Comparison of ENCODE assay signal across 8 mouse cellular contexts in the genomic region with DNA sequence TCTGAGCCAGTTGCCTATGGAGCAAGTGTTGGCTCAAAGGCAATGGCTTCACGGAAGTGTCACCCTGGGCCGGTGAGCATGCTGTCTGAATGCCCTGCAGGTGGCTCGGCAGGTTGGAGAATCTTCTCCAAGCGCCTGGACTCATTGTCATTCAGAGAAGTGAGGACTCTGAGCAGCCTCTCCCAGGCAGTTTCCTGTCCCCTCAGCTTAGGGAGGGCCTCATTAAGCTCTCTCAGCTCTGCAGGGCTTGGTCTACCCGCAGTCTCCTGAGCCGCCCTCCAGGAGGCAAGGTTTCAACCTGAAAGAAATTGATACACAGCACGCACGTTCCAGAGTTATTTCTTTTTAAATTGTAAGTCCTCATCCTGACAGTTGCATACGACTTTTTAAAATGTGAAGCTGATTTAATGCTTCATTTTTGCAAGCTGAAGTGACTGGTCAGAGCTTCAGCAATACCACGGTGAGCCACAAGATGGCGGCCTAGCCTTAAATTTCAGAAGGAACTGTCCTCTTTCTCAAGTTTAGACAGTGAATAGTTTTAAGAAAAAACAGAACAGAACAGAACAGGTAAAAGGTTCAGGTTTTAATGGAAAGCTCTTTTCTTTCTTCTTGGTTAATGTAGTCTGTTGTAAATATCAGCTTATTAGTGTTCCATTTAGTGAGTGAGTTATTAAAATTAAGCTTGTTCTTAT. TPM values are rescaled to one million over a fixed set of nuclear protein-coding genes. Genes with fewer than 3 reads are reported as not detected.
DNase-seq lines count a peak whose midpoint lies in the region; ATAC-seq lines count a peak whose summit lies in the region.

No protein-coding gene starts in this region.

- ATAC-seq in heart, embryonic 16.5 days (replicated peaks; ENCODE audit: extremely low read depth, insufficient read depth, low FRiP score), result 0 out of 2 replicates have a peak, but pooled peaks have one; percentile 32
- no peak for ATAC-seq in heart, embryonic 11.5 days (replicated peaks; ENCODE audit: insufficient number of reproducible peaks, low FRiP score, low TSS enrichment)
- peak; percentile 80 for ATAC-seq in frontal cortex, adult (ENCODE audit: low TSS enrichment)
- ATAC-seq in intestine, embryonic 16.5 days, result peak; percentile 82
- ATAC-seq in midbrain, embryonic 13.5 days, result peak; percentile 79

- H3K4me2 ChIP-seq in heart, embryonic 16.5 days (ENCODE audit: low read depth, low read length), result no peak overlapping the region
- H3K4me2 ChIP-seq in heart, embryonic 11.5 days, result no peak overlapping the region
- H3K4me2 ChIP-seq in intestine, embryonic 16.5 days (ENCODE audit: low read depth, low read length), result no peak overlapping the region
- no peak overlapping the region for H3K4me2 ChIP-seq in midbrain, embryonic 13.5 days (replicated peaks)

- H3K27ac ChIP-seq in heart, embryonic 16.5 days (ENCODE audit: low read length), result no peak overlapping the region
- H3K27ac ChIP-seq in heart, embryonic 11.5 days (ENCODE audit: low read depth, low read length), result no peak overlapping the region
- H3K27ac ChIP-seq in intestine, embryonic 16.5 days (ENCODE audit: low read length), result no peak overlapping the region
- H3K27ac ChIP-seq in midbrain, embryonic 13.5 days, result no peak overlapping the region

- H3K9me3 ChIP-seq in heart, embryonic 16.5 days (replicated peaks; ENCODE audit: control insufficient read depth, low read length), result no peaks in the 10 kb centered on the region
- no peaks in the 10 kb centered on the region for H3K9me3 ChIP-seq in heart, embryonic 11.5 days (replicated peaks; ENCODE audit: control insufficient read depth, low read length)
- H3K9me3 ChIP-seq in intestine, embryonic 16.5 days (ENCODE audit: control insufficient read depth, low read length), result no peaks in the 10 kb centered on the region
- H3K9me3 ChIP-seq in midbrain, embryonic 13.5 days, result no peaks in the 10 kb centered on the region

- DNase-seq in cerebellum, adult 9-11 months, result peak; percentile 44
- DNase-seq in left cerebral cortex, postnatal 14 days (ENCODE audit: low spot score in 2 of 2), result peak; percentile 85 to 93
- DNase-seq in spleen, adult 18-20 months, result peak; percentile 35 to 73

- no peaks in the 10 kb centered on the region for H3K27me3 ChIP-seq in heart, embryonic 16.5 days (ENCODE audit: control insufficient read depth, insufficient read depth, low read length)
- H3K27me3 ChIP-seq in heart, embryonic 11.5 days (ENCODE audit: control insufficient read depth, insufficient read depth, low read length), result no peaks in the 10 kb centered on the region
- H3K27me3 ChIP-seq in intestine, embryonic 16.5 days (replicated peaks; ENCODE audit: control insufficient read depth, insufficient read depth, low read length), result no peaks in the 10 kb centered on the region
- no peaks in the 10 kb centered on the region for H3K27me3 ChIP-seq in midbrain, embryonic 13.5 days

- intact Hi-C loops in left cerebral cortex, postnatal 14 days (cut with DNase I), result loop anchor here (5.0 to 10.0 kb wide), 2 partner anchors 811 to 1003 kb away; no protein-coding TSS in a partner anchor

- no peak overlapping the region for H3K4me3 ChIP-seq in heart, embryonic 16.5 days (ENCODE audit: low read length)
- no peak overlapping the region for H3K4me3 ChIP-seq in heart, embryonic 11.5 days (ENCODE audit: low read depth, low read length)
- H3K4me3 ChIP-seq in intestine, embryonic 16.5 days (ENCODE audit: low read length), result no peak overlapping the region
- no peak overlapping the region for H3K4me3 ChIP-seq in midbrain, embryonic 13.5 days (replicated peaks)

- WGBS in heart, embryonic 16.5 days, result 27% methylated on average over 11 of the region's 11 CpGs
- WGBS in heart, embryonic 11.5 days (ENCODE audit: insufficient replicate concordance), result 20% methylated on average over 11 of the region's 11 CpGs
- WGBS in intestine, embryonic 16.5 days, result 18% methylated on average over 11 of the region's 11 CpGs
- WGBS in midbrain, embryonic 13.5 days, result 12% methylated on average over 11 of the region's 11 CpGs

- H3K9ac ChIP-seq in heart, embryonic 16.5 days (ENCODE audit: low read length), result no peak overlapping the region
- H3K9ac ChIP-seq in heart, embryonic 11.5 days (ENCODE audit: low read depth, low read length), result no peak overlapping the region
- H3K9ac ChIP-seq in intestine, embryonic 16.5 days (ENCODE audit: low read depth, low read length), result no peak overlapping the region
- H3K9ac ChIP-seq in midbrain, embryonic 13.5 days (replicated peaks), result no peak overlapping the region

- peaks cover 3% of the 10 kb centered on the region; the same call in 1 of the 2 replicates for H3K4me1 ChIP-seq in heart, embryonic 16.5 days (ENCODE audit: control insufficient read depth, insufficient read depth, low read length)
- H3K4me1 ChIP-seq in heart, embryonic 11.5 days (ENCODE audit: control insufficient read depth, insufficient read depth, low read length), result no peaks in the 10 kb centered on the region
- no peaks in the 10 kb centered on the region for H3K4me1 ChIP-seq in intestine, embryonic 16.5 days (ENCODE audit: control insufficient read depth, insufficient read depth, low read length)
- H3K4me1 ChIP-seq in midbrain, embryonic 13.5 days (replicated peaks), result peaks cover 3% of the 10 kb centered on the region; the same call in 1 of the 2 replicates

- no peaks in the 10 kb centered on the region; the same call in 1 of the 2 replicates for H3K36me3 ChIP-seq in heart, embryonic 16.5 days (ENCODE audit: control insufficient read depth, insufficient read depth)
- H3K36me3 ChIP-seq in heart, embryonic 11.5 days (ENCODE audit: control insufficient read depth, insufficient read depth, low read length), result 0 out of 2 replicates have a peak, but pooled peaks cover 2% of the 10 kb centered on the region
- no peaks in the 10 kb centered on the region for H3K36me3 ChIP-seq in intestine, embryonic 16.5 days (ENCODE audit: control insufficient read depth, insufficient read depth, low read length)
- H3K36me3 ChIP-seq in midbrain, embryonic 13.5 days, result no peaks in the 10 kb centered on the region

RNA-seq across cellular contexts. Expression of a gene that starts 47.7 kb away (rescaled TPM):
- 18.7 and 19.3 TPM in 2 replicates for polyA plus RNA-seq in heart, embryonic 16.5 days (2015; fragmentation: Nextera tagmentation; extraction: Ambion mirVana)
- polyA plus RNA-seq in heart, embryonic 11.5 days (2014; fragmentation: Nextera tagmentation; extraction: Ambion mirVana), result 23.9 and 24.3 TPM in 2 replicates
- polyA plus RNA-seq in intestine, embryonic 16.5 days (2015; fragmentation: Nextera tagmentation; extraction: Ambion mirVana), result 14.0 and 14.4 TPM in 2 replicates
- 10 to 100 TPM; 23.3 to 23.8 TPM for total RNA-seq in left cerebral cortex, postnatal 14 days (2021)
- 45.5 and 46.2 TPM in 2 replicates for polyA plus RNA-seq in midbrain, embryonic 13.5 days (2015; fragmentation: Nextera tagmentation; extraction: Ambion mirVana)
